Mouse (Mus musculus): ENCODE measurements around the gene Ndufb6.

DNA sequence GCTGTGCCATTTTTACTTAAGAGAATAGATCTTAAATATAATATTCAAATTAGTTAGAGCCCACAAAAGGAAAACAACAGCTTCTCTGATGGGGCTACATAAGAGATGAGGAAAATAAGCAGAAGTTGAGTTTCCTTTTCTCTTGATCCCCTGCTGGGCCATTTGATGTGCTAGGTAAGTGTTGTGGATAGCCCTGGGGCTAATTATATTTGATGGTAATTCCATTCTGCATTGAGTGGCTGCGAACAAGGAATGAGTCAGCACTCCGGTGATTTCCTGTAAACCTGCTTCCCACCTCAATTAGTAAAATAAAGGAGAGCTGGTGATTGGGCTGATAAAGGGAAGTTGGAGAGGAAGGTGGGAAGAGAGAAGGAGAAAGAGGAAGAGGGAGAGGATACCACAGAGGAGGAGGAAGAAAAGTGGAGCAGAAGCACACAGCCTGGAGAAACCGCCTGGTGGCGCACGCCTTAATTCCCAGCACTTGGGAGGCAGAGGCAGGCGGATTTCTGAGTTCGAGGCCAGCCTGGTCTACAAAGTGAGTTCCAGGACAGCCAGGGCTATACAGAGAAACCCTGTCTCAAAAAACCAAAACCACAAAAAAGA, 46.1 kb downstream of the Ndufb6 start:
- TF ChIP-seq CTCF (IDR thresholded peaks at IDR 0.05; ENCODE audit: borderline replicate concordance, control insufficient read depth, extremely low read depth, insufficient read depth, low read length, poor library complexity) (no peak), POLR2A (IDR thresholded peaks at IDR 0.05; ENCODE audit: control insufficient read depth, extremely low read depth, insufficient read depth, low read length, poor library complexity) (no peak)

All from thymus, adult 2 months (tissue).